Mouse (Mus musculus): ENCODE results near the gene Sec16a.

DNA sequence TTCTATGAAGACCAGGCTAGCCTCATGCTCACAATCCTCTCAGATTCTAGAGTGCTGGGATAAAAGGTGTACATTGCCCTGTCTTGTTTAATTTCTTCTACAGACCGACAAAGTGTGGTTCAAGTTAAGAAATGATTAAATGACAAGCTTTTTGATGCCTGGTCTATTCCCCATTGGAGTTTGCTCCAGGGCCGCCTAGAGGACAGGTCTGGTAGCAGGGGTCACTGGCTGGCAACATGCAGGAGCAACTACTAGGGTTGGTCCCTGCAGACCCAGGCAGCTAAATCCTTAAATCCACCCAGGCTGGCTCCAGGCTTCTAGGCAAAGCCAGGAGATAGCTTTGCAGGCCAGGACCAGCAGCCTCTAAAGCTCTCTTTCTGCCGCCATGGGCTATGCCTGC, 18.0 kb upstream of the Sec16a start:
- TF ChIP-seq CTCF (IDR thresholded peaks at IDR 0.05; ENCODE audit: low read depth) (no peak), EP300 (IDR thresholded peaks at IDR 0.05; ENCODE audit: low read depth) (no peak)
